8 mouse cellular contexts compared by ENCODE assay signal in the genomic region with DNA sequence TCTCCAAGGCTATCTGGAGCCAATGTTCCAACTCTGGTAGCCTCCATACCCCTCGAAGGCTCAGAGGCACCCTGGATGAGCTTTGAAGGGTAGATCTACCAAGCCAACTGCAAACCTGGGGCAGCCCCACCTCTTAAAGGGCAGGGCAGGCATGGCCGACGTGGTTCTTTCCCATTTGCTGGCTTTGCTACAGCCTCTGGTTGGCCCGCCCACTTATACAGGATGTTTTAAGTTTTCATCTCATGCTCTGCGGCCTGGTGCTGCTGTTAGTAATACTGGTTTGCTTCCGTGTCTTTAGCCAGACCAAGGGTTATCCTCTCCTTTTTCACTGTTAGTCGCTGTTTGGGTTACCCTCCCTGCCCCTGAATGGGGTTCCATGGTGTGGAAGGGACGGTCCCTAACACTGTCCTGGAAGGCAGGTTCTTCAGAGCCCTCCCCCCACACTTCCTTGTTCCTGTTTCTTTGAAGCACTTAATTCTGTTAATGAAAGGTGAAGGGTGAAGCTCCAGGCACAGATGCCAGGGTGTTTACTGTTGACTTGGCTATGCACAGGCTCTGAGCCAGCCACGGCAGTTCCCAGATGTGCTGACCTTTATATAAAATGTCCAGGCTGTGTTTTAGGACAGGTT. TPM values are rescaled to one million over a fixed set of nuclear protein-coding genes. Genes with fewer than 3 reads are reported as not detected.
DNase-seq lines count a peak whose midpoint lies in the region; ATAC-seq lines count a peak whose summit lies in the region.

No protein-coding gene starts in this region.

- no peaks in the 10 kb centered on the region for H3K9me3 ChIP-seq in hindbrain, embryonic 10.5 days
- no peaks in the 10 kb centered on the region for H3K9me3 ChIP-seq in hindbrain, embryonic 11.5 days (ENCODE audit: control insufficient read depth, low read length)
- no peaks in the 10 kb centered on the region for H3K9me3 ChIP-seq in hindbrain, embryonic 13.5 days
- H3K9me3 ChIP-seq in limb, embryonic 15.5 days: no peaks in the 10 kb centered on the region

- 0 out of 2 replicates have a peak overlapping the region, but pooled peaks have one; percentile 1 for H3K27ac ChIP-seq in hindbrain, embryonic 10.5 days
- no peak overlapping the region for H3K27ac ChIP-seq in hindbrain, embryonic 11.5 days (ENCODE audit: low read depth, low read length)
- H3K27ac ChIP-seq in hindbrain, embryonic 13.5 days: no peak overlapping the region
- H3K27ac ChIP-seq in limb, embryonic 15.5 days: no peak overlapping the region

- H3K4me2 ChIP-seq in hindbrain, embryonic 11.5 days (replicated peaks; ENCODE audit: low read depth, low read length): no peak overlapping the region
- H3K4me2 ChIP-seq in hindbrain, embryonic 13.5 days: peak overlapping the region; percentile 95
- H3K4me2 ChIP-seq in limb, embryonic 15.5 days: peak overlapping the region; percentile 88; the same call in 1 of the 2 replicates

- DNase-seq in hindbrain, embryonic 10.5 days (ENCODE audit: low spot score): no peak
- DNase-seq in hindbrain, embryonic 11.5 days (ENCODE audit: low spot score): no peak
- DNase-seq in monocyte, adult 2 months (ENCODE audit: low read depth in 1 of 2, low spot score in 2 of 2): peak; percentile 24 to 56
- DNase-seq in frontal cortex, postnatal 14 days (ENCODE audit: low spot score in 2 of 2): no peak
- no peak for DNase-seq in ovary, postnatal 10 days (ENCODE audit: low spot score)

- H3K27me3 ChIP-seq in hindbrain, embryonic 10.5 days (ENCODE audit: insufficient read depth, poor library complexity, severe bottlenecking): peaks cover 3% of the 10 kb centered on the region; the same call in 1 of the 2 replicates
- H3K27me3 ChIP-seq in hindbrain, embryonic 11.5 days (ENCODE audit: control insufficient read depth, insufficient read depth, low read length): no peaks in the 10 kb centered on the region
- no peaks in the 10 kb centered on the region for H3K27me3 ChIP-seq in hindbrain, embryonic 13.5 days
- H3K27me3 ChIP-seq in limb, embryonic 15.5 days: no peaks in the 10 kb centered on the region

- H3K36me3 ChIP-seq in hindbrain, embryonic 10.5 days: peaks cover 45% of the 10 kb centered on the region
- H3K36me3 ChIP-seq in hindbrain, embryonic 11.5 days (ENCODE audit: control insufficient read depth, insufficient read depth, low read length): no peaks in the 10 kb centered on the region; the same call in 1 of the 2 replicates
- peaks cover 37% of the 10 kb centered on the region for H3K36me3 ChIP-seq in hindbrain, embryonic 13.5 days
- H3K36me3 ChIP-seq in limb, embryonic 15.5 days: peaks cover 37% of the 10 kb centered on the region

- peaks cover 51% of the 10 kb centered on the region for H3K4me1 ChIP-seq in hindbrain, embryonic 10.5 days (replicated peaks)
- H3K4me1 ChIP-seq in hindbrain, embryonic 11.5 days (replicated peaks; ENCODE audit: control insufficient read depth, insufficient read depth, low read length): peaks cover 16% of the 10 kb centered on the region
- peaks cover 46% of the 10 kb centered on the region for H3K4me1 ChIP-seq in hindbrain, embryonic 13.5 days (replicated peaks)
- H3K4me1 ChIP-seq in limb, embryonic 15.5 days: peaks cover 41% of the 10 kb centered on the region

- no peak for ATAC-seq in hindbrain, embryonic 11.5 days (ENCODE audit: low FRiP score)
- ATAC-seq in common myeloid progenitor, adult 5-6 weeks (replicated peaks; ENCODE audit: low read depth, poor library complexity, severe bottlenecking): peak; percentile 71
- no peak for ATAC-seq in hindbrain, embryonic 13.5 days (ENCODE audit: low FRiP score)
- ATAC-seq in limb, embryonic 15.5 days (ENCODE audit: insufficient number of reproducible peaks, low FRiP score, low TSS enrichment, low read depth): no peak

- H3K9ac ChIP-seq in hindbrain, embryonic 11.5 days (ENCODE audit: low read depth, low read length): no peak overlapping the region
- H3K9ac ChIP-seq in hindbrain, embryonic 13.5 days: peak overlapping the region; percentile 94
- no peak overlapping the region for H3K9ac ChIP-seq in limb, embryonic 15.5 days

- 75% methylated on average over 9 of the region's 9 CpGs for WGBS in hindbrain, embryonic 10.5 days
- WGBS in hindbrain, embryonic 11.5 days: 78% methylated on average over 9 of the region's 9 CpGs
- 78% methylated on average over 9 of the region's 9 CpGs for WGBS in hindbrain, embryonic 13.5 days
- WGBS in limb, embryonic 15.5 days: 45% methylated on average over 9 of the region's 9 CpGs

- peak overlapping the region; percentile 90; the same call in 1 of the 2 replicates for H3K4me3 ChIP-seq in hindbrain, embryonic 10.5 days
- no peak overlapping the region for H3K4me3 ChIP-seq in hindbrain, embryonic 11.5 days (ENCODE audit: low read depth, low read length)
- H3K4me3 ChIP-seq in hindbrain, embryonic 13.5 days: 0 out of 2 replicates have a peak overlapping the region, but pooled peaks have one; percentile 84
- peak overlapping the region; percentile 82 for H3K4me3 ChIP-seq in limb, embryonic 15.5 days

RNA-seq across cellular contexts. Expression of gene Trabd, which starts 3.4 kb away (rescaled TPM):
- polyA plus RNA-seq in hindbrain, embryonic 10.5 days (2016; fragmentation: Nextera tagmentation; extraction: Ambion mirVana): 56.2 and 57.8 TPM in 2 replicates
- 39.5 and 42.1 TPM in 2 replicates for polyA plus RNA-seq in hindbrain, embryonic 11.5 days (2014; fragmentation: Nextera tagmentation; extraction: Ambion mirVana)
- total RNA-seq in common myeloid progenitor, adult 5-6 weeks (2017): 16.5 and 20.5 TPM in 2 replicates
- polyA plus RNA-seq in hindbrain, embryonic 13.5 days (2015; fragmentation: Nextera tagmentation; extraction: Ambion mirVana): 38.8 and 39.5 TPM in 2 replicates
- polyA plus RNA-seq in limb, embryonic 15.5 days (2015; fragmentation: Nextera tagmentation; extraction: Ambion mirVana): 56.6 and 56.9 TPM in 2 replicates

RNA-seq across cellular contexts. Expression of gene Selenoo, which starts 10.6 kb away (rescaled TPM):
- polyA plus RNA-seq in hindbrain, embryonic 10.5 days (2016; fragmentation: Nextera tagmentation; extraction: Ambion mirVana): 15.9 and 21.6 TPM in 2 replicates
- 17.2 and 20.4 TPM in 2 replicates for polyA plus RNA-seq in hindbrain, embryonic 11.5 days (2014; fragmentation: Nextera tagmentation; extraction: Ambion mirVana)
- 11.2 and 14.2 TPM in 2 replicates for total RNA-seq in common myeloid progenitor, adult 5-6 weeks (2017)
- 19.9 and 20.7 TPM in 2 replicates for polyA plus RNA-seq in hindbrain, embryonic 13.5 days (2015; fragmentation: Nextera tagmentation; extraction: Ambion mirVana)
- polyA plus RNA-seq in limb, embryonic 15.5 days (2015; fragmentation: Nextera tagmentation; extraction: Ambion mirVana): 14.4 and 16.9 TPM in 2 replicates

RNA-seq across cellular contexts. Expression of gene Panx2, which starts 18.8 kb away (rescaled TPM):
- polyA plus RNA-seq in hindbrain, embryonic 10.5 days (2016; fragmentation: Nextera tagmentation; extraction: Ambion mirVana): 0.26 and 0.56 TPM in 2 replicates
- 0.33 and 0.94 TPM in 2 replicates for polyA plus RNA-seq in hindbrain, embryonic 11.5 days (2014; fragmentation: Nextera tagmentation; extraction: Ambion mirVana)
- total RNA-seq in common myeloid progenitor, adult 5-6 weeks (2017): 0.37 TPM in 1 of 2 replicates, not detected in the other
- polyA plus RNA-seq in hindbrain, embryonic 13.5 days (2015; fragmentation: Nextera tagmentation; extraction: Ambion mirVana): 3.8 and 4.1 TPM in 2 replicates
- 0.31 and 0.34 TPM in 2 replicates for polyA plus RNA-seq in limb, embryonic 15.5 days (2015; fragmentation: Nextera tagmentation; extraction: Ambion mirVana)

RNA-seq across cellular contexts. Expression of gene Tubgcp6, which starts 44.6 kb away (rescaled TPM):
- 23.7 and 26.0 TPM in 2 replicates for polyA plus RNA-seq in hindbrain, embryonic 10.5 days (2016; fragmentation: Nextera tagmentation; extraction: Ambion mirVana)
- polyA plus RNA-seq in hindbrain, embryonic 11.5 days (2014; fragmentation: Nextera tagmentation; extraction: Ambion mirVana): 17.5 and 17.6 TPM in 2 replicates
- 14.6 and 21.7 TPM in 2 replicates for total RNA-seq in common myeloid progenitor, adult 5-6 weeks (2017)
- 17.5 and 18.9 TPM in 2 replicates for polyA plus RNA-seq in hindbrain, embryonic 13.5 days (2015; fragmentation: Nextera tagmentation; extraction: Ambion mirVana)
- 12.6 and 12.7 TPM in 2 replicates for polyA plus RNA-seq in limb, embryonic 15.5 days (2015; fragmentation: Nextera tagmentation; extraction: Ambion mirVana)

RNA-seq across cellular contexts. Expression of gene Hdac10, which starts 50.2 kb away (rescaled TPM):
- polyA plus RNA-seq in hindbrain, embryonic 10.5 days (2016; fragmentation: Nextera tagmentation; extraction: Ambion mirVana): 16.4 and 18.5 TPM in 2 replicates
- 9.4 and 10.7 TPM in 2 replicates for polyA plus RNA-seq in hindbrain, embryonic 11.5 days (2014; fragmentation: Nextera tagmentation; extraction: Ambion mirVana)
- total RNA-seq in common myeloid progenitor, adult 5-6 weeks (2017): 15.7 and 18.0 TPM in 2 replicates
- 24.3 and 24.5 TPM in 2 replicates for polyA plus RNA-seq in hindbrain, embryonic 13.5 days (2015; fragmentation: Nextera tagmentation; extraction: Ambion mirVana)
- 22.4 and 23.4 TPM in 2 replicates for polyA plus RNA-seq in limb, embryonic 15.5 days (2015; fragmentation: Nextera tagmentation; extraction: Ambion mirVana)

Comparison
In these comparisons a context has a peak if more than half of its experiments do, and no peak if none do; other contexts are left out.
1. DNase-seq: peak in monocyte, adult 2 months (2 of 2); none in hindbrain, embryonic 10.5 days (single experiment), hindbrain, embryonic 11.5 days (single experiment), frontal cortex, postnatal 14 days (0 of 2) and ovary, postnatal 10 days (single experiment).